Mouse (Mus musculus) adrenal gland, adult 18-20 months (tissue): Measurements from ENCODE around the gene Nr4a3. TPM values are rescaled to one million over a fixed set of nuclear protein-coding genes. Genes with fewer than 3 reads are reported as not detected.

ENCODE experiments used
- DNase-seq, 2 experiments: peaks; one replicate each; pipeline ENCODE4 v3.0.0; 2021 to 2022; ENCODE audit warnings: low spot score in 2 of 2
- total RNA-seq, 2 experiments: library from RNA; stranded (reverse); gene quantifications; 1 replicate in 1 of 2; 2 replicates in 1 of 2; pipeline ENCODE4 v1.2.3; 2021

Gene Nr4a3
- total RNA-seq, 2 experiments from 2014 or later, result 77.9 to 107 TPM

DNA sequence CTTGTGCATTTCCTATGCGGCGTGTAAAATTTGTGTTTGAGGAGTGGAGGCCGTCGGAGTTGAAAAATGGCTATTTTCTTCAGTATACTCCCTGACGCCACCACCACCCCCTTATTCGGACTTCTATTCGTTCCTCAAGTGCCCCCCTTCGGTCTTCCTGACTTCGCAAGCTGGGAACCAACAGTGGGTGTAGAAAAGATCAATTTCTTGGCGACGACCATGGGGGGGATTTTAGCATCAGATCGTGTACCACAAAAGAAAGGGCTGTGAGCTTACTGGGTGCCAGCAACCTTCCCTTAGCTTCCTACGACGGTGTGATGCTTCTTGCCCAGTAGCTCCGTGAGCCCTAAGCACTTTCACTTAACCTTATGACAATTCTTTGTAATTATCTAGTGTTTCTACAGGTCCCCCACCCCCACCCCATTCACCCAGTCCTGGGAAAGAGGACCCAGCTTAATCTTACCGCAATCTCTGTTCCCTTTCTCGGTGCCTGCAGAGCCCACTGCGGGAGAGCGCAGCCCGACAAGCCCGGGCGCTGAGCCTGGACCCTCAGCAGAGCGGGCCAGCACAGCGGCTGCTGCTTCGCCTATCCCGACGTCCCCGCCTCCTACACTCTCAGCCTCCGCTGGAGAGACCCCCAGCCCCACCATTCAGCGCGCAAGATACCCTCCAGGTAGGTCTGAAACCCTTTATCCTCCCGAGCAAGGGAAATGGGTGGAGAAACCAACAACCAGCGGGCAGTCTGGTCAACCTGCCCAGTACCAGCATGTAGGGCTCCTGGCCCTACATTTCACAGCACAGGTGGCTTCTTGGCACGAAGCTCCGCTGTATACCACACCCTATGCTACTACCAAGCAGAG is 3.7 kb downstream of the Nr4a3 start:
- DNase-seq, result no peak

DNA sequence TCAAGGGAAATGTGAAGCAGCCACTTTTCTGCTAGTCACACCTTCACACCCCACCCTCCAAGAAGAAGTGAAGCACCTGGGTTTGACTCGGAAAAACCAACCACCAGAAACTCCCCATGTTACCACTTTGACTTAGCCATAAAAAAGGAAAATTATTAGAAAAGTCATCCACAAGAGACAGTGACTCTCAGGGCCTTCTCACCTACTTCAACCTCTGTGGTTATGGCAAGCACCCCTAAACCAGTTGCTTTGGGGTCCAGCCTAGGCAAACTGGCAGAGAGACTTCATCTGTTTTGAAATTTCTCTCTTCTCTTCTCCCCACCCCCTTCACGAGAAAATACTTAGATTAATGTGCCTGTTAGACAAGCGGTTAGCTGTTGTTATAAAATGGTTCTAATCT is 5.1 kb downstream of the Nr4a3 start:
- no peak for DNase-seq

GRCm38 (mm10) chr4:48050442-48050841 is 5.5 kb downstream of the Nr4a3 start:
- DNase-seq, result no peak

GRCm38 (mm10) chr4:48051086-48051673 is 6.2 kb downstream of the Nr4a3 start:
- DNase-seq, result no peak

DNA sequence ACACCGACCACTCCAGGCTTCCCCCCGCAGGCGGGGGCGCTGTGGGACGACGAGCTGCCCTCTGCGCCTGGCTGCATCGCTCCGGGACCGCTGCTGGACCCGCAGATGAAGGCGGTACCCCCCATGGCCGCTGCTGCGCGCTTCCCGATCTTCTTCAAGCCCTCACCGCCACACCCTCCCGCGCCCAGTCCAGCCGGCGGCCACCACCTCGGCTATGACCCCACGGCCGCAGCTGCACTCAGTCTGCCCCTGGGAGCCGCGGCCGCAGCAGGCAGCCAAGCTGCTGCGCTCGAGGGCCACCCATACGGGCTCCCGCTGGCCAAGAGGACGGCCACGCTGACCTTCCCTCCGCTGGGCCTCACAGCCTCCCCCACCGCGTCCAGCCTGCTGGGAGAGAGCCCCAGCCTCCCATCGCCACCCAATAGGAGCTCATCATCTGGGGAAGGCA is 6.7 kb downstream of the Nr4a3 start:
- DNase-seq, result peak in 1 of 2 experiments; percentile 44

GRCm38 (mm10) chr4:48061716-48062115 is 16.8 kb downstream of the Nr4a3 start:
- no peak for DNase-seq

- DNase-seq, result no peak
These were observed 19.4 kb downstream of the Nr4a3 start for GRCm38 (mm10) chr4:48064311-48064710.

- no peak for DNase-seq
These were observed 21.7 kb downstream of the Nr4a3 start for GRCm38 (mm10) chr4:48066676-48067075.

DNA sequence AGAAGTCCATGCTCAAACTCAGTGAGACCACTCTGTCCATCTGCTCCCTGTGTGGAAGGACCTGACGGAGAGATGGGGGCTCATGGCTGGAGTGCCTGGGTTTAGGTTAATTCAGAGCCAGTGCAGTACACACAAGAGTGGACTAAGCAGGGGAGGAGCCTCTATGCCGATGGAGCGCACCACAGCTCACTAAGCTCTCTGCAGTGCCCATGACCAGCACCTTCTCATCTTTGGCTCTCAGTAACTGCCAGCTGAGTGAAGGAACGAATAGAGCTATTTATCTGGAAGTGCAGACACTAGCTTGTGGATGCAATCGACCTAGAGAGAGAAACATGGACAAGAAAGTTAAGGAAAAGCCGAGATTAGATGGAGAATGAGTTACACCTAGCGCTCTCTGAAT is 24.2 kb downstream of the Nr4a3 start:
- no peak for DNase-seq

DNA sequence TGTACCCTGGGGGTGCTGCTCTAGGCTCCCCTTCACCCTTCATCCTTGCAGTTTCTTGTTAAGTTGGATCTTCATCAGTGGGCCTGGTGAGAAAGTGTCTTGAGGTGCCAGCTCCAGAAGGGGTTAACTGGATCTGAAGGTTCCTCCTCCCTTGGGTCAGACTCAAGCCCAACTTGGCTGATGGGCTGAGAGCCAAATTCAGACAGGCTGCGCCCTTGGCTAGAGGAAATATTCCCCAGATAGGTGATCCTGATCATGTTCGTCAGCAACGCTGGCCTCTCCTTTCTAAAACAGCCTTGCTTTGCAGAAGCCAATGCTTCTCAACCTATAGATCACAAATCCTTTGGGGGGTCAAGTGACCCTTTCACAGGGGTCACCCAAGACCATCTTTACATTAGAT is 27.1 kb downstream of the Nr4a3 start:
- no peak for DNase-seq

- DNase-seq, result no peak
These were observed 28.4 kb downstream of the Nr4a3 start for GRCm38 (mm10) chr4:48073325-48073724.

DNA sequence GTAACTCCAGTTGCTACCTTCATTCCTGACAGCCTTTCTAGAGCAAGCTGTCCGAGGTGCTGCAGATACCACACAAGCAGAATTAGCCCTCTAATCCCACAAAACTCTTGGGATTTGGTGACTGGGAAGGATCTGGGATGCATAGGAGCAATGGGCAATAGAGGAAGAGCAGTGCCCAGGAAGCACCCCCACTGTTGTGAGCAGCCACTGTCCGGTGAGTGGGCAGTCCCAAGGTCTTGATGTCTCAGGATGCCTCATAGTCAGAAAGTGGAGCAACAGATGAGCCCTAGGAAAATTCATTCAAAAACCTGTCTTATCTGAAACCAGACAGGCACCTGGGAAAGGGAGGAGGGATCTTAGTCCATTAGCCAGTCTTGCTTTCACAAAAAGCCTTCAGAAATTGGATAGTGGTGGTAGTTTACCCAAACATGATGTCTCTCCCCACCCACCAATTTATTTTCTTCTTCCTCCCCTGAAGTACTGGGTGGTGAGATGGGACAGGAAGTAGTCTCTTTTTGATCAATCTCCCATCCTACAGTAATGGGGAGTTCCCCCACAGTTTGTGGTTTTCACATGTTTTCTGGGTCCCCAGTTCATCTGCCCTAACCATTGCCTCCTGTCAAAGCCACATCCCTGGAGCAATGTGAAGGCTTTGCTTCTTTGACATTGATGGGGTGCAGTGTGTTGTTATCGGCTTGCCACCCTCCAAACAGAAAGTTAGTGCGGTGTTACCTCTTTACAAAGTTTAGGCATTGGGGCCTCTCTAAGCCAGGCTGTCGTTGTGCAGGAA is 29.7 kb downstream of the Nr4a3 start:
- no peak for DNase-seq

DNA sequence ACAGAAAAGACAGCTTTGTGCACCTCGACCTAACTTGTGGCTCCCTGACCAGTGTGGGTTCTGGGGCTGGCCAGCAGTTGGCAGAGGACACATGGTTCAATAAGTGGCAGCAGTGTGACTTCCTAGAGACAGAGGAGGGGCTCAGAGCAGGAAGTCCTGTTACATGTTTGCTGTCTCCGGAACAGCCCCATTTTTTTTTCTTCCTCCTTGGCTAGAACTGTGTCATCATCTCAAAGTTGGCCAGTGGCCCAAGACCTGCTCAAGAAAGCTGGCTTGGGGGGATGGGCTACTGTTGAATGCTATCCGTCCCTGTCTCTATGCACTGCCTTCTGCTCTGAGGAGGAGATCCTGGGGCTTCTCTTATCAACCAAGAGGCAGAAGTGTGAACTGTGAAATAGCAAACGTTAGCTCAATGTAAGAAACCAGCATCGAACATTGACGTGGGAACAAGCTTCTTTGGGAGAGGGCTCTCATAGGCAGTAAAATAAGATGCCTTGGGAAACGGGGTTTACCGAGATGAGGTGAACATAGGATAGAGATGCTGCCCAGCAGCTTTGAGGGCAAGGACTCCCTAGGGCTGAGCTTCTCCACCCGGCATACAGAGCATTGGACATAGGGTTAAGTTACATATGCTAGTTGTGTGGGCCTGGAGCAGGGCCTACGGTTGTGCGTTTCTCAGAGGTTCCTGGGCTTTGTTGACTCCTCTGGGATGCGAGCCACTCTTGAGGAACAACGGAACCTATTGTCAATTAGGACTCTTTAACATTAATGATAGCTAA is 31.9 kb downstream of the Nr4a3 start:
- DNase-seq, result no peak

DNA sequence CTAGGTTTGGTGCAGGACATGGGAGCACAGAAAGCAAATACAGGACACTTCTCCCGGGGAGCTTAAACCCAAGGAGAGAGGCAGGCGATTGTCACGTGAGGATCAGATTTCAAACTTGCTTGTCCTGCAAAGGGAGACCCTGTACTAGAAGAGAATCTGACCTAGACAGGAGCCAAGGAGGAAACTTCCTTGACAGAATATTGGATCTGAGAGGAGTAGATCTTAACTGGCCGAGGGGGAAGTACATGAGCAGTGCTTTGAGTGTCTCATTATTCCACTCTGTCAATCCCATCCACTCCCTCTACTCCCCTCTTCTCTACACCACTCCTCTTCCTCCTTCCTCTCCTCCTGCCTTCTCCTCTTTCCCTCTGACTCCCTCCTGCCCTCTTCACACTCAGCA is 33.3 kb downstream of the Nr4a3 start:
- no peak for DNase-seq

DNA sequence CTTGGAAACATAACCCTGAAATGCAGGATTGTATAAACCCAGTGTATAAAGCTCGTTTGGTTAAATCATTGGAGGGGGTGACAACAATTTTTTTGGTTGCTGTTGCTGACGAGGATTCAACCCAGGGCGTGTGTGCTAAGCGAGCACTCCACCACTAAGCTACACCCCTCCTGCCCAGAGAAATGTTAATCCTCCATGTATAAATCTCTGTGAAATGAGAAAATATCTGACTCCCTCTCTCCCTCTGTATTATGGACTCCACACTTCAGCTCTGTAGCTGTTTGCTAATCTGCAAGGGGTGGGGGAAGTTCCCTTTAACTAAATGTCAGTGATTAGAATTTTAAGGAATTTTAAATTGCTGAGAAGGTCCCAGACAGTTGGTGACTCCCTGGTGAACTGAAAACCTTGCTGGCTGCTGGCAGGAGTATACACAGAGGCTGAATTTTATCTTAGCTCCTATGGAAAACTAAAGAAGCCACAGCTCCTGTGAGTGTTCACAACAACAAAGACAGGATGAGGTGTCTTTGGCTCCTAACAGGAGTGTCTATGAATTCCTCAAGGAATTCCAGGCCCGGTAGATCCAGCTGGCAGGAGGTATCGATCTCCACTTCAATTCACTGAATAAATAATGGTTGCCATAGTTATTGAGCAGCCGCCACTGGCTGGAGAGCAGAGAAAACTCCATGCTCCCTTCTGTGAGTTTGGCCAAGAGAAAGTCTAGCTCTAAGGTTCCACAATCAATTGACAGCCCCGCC is 34.5 kb downstream of the Nr4a3 start:
- DNase-seq, result no peak

DNA sequence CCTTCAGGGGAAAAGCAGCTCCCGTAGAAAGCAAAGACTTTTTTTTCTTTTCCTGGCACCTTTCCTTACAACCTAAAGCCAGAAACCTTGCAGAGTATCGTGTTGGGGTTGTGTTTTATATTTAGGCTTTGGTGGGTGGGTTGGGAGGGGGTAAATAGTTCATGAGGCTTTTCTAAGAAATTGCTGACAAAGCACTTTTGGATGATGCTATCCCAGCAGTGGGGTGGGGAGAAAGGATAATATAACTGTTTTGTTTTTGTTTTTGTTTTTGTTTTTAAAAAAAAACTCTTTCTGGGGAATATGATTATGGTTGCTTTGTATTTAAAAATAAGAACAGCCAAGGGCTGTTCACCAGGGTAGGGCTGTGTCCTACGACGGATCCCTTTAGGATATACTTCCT is 38.5 kb downstream of the Nr4a3 start:
- no peak for DNase-seq

DNA sequence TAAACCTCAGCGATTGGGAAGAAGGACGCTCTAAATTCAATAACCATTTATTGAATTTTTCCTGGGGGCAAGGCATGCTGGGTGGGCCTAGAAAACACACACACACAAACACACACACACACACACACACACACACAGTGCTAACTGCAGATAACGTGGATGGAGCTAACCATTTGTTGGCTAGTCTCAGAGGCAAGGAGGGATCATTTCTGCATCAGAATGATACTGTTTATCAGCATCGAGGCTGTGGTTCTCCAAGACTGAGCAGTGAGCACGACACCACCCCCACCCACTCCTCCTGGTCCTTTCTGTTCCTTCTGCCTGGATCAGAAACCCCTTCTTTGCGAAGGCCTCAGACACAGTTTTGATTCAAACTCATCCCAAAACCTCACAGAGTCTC is 41.7 kb downstream of the Nr4a3 start:
- DNase-seq, result no peak

DNA sequence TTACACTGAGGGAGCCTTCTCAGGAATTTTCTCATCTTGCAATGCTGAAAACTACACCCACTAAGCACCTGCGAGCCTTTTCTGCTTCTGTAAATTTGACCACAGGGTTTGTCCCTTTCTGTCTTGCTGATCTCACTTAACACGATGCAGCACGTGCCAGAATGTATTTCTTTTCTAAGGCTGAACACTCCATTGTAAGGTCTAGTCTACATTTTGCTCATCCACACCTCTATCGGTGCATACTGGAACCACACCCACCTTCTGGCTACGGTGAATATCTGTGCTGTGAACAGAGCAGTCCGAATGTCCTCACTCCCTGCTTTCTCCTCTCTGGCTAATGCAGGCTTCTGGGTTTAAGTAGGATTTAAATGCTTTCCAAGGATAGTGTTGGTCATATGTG is 42.5 kb downstream of the Nr4a3 start:
- no peak for DNase-seq

GRCm38 (mm10) chr4:48093221-48093620 is 48.3 kb downstream of the Nr4a3 start:
- DNase-seq, result no peak

GRCm38 (mm10) chr4:48100217-48100616 is 55.3 kb downstream of the Nr4a3 start:
- DNase-seq, result no peak
